Mouse (Mus musculus) effector memory CD4-positive, alpha-beta T cell, adult 5 months (primary cell): ENCODE data around the gene Olfr123. TPM values are rescaled to one million over a fixed set of nuclear protein-coding genes. Genes with fewer than 3 reads are reported as not detected.

Experiments
- polyA plus RNA-seq: library from polyadenylated mRNA; unstranded; fragments of 100-300 nt; shearing (Covaris generic); gene quantifications from one replicate; pipeline ENCODE4 v1.2.1, GENCODE M21; 2017

Gene Olfr123
- polyA plus RNA-seq = not detected

GRCm38 (mm10) chr17:37793229-37793628, at the start of gene Olfr123:
Gene Olfr123, plus strand, starts transcription at chr17:37793529.

GRCm38 (mm10) chr17:37768307-37768706, 25.0 kb upstream of the Olfr123 start, which contains the start of gene Olfr122:
Gene Olfr122, plus strand, starts transcription at chr17:37768607.

GRCm38 (mm10) chr17:37799588-37799987, 6.3 kb downstream of the Olfr123 start, which contains the start of gene Olfr124:
Gene Olfr124, plus strand, starts transcription at chr17:37799888.

GRCm38 (mm10) chr17:37832649-37833048, 39.3 kb downstream of the Olfr123 start, which contains the start of gene Olfr125:
Gene Olfr125, plus strand, starts transcription at chr17:37832949.

DNA sequence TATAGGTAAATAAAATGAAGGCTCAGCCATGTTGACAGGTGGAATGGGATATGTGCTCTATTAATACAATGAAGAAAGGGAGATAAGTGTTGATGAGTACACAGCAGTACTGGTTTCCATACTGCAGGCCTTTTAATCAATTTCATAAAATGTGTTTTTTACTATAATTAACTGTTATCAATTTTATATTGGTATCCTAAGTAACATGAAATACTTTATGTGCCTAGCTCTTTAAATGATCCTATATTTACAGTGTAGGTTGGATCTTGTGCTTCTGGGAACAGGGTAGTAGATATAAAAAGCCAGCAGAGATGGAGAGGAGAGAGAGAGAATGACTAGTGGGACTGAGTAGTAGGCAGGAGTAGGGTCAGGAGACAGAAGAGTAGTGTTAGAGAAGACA, 53.9 kb downstream of the Olfr123 start, which contains the start of gene Olfr126:
Gene Olfr126 (plus strand): TSS at position 301 of the 400 bp plus-strand sequence.

Other genes starting within 250 kb of the Olfr123 start
- gene Olfr112, start 224.1 kb upstream of the Olfr123 start, polyA plus RNA-seq = not detected
- not detected for gene Olfr113, start 215.9 kb upstream of the Olfr123 start, polyA plus RNA-seq
- gene Olfr114, start 200.8 kb upstream of the Olfr123 start, polyA plus RNA-seq = not detected
- not detected for gene Olfr115, start 166.4 kb upstream of the Olfr123 start, polyA plus RNA-seq
- not detected for gene Olfr116, start 166.3 kb upstream of the Olfr123 start, polyA plus RNA-seq
- 0.15 TPM for gene Olfr117, start 129.7 kb upstream of the Olfr123 start, polyA plus RNA-seq
- gene Olfr118, start 126.5 kb upstream of the Olfr123 start, polyA plus RNA-seq = not detected
- not detected for gene Olfr119, start 97.0 kb upstream of the Olfr123 start, polyA plus RNA-seq
- not detected for gene Olfr120, start 71.7 kb upstream of the Olfr123 start, polyA plus RNA-seq
- gene Olfr121, start 44.7 kb upstream of the Olfr123 start, polyA plus RNA-seq = not detected
- gene Olfr122, start 24.9 kb upstream of the Olfr123 start, polyA plus RNA-seq = not detected
- gene Olfr124, start 6.4 kb downstream of the Olfr123 start, polyA plus RNA-seq = not detected
- gene Olfr125, start 39.4 kb downstream of the Olfr123 start, polyA plus RNA-seq = not detected
- not detected for gene Olfr126, start 54.0 kb downstream of the Olfr123 start, polyA plus RNA-seq
- not detected for gene Olfr127, start 106.9 kb downstream of the Olfr123 start, polyA plus RNA-seq
- gene Olfr128, start 127.0 kb downstream of the Olfr123 start, polyA plus RNA-seq = 0.15 TPM
- not detected for gene Olfr761, start 159.6 kb downstream of the Olfr123 start, polyA plus RNA-seq